Mouse (Mus musculus) MEL-GATA-1-ER (cell line): Measurements from ENCODE around the gene Evi5.

Source experiments
- DNase-seq: peaks from one replicate; pipeline ENCODE4 v3.0.0-alpha.2; 2012; ENCODE audit warnings: low read depth; ENCODE audit errors: extremely low read depth

The Evi5 gene

GRCm38 (mm10) chr5:107753656-107754055, 121.3 kb downstream of the Evi5 start:
- no peak for DNase-seq

- no peak for DNase-seq
These were observed 125.5 kb downstream of the Evi5 start for GRCm38 (mm10) chr5:107749229-107749916.

GRCm38 (mm10) chr5:107739023-107739422, 135.9 kb downstream of the Evi5 start:
- no peak for DNase-seq

GRCm38 (mm10) chr5:107738296-107738695, 136.6 kb downstream of the Evi5 start:
- no peak for DNase-seq

GRCm38 (mm10) chr5:107736171-107736570, 138.7 kb downstream of the Evi5 start:
- DNase-seq: peak; percentile 20

- no peak for DNase-seq
These were observed 143.1 kb downstream of the Evi5 start for GRCm38 (mm10) chr5:107731844-107732243.

- DNase-seq: no peak
These were observed 143.5 kb downstream of the Evi5 start for GRCm38 (mm10) chr5:107731408-107731807.

- DNase-seq: no peak
These were observed 147.9 kb downstream of the Evi5 start for GRCm38 (mm10) chr5:107727007-107727402.

- DNase-seq: no peak
These were observed 148.5 kb downstream of the Evi5 start for GRCm38 (mm10) chr5:107726281-107727006.

GRCm38 (mm10) chr5:107725435-107726261, 149.3 kb downstream of the Evi5 start, which contains the start of gene Gfi1:
Gfi1 (minus strand) TSS chr5:107726036.
- DNase-seq: no peak

- DNase-seq: no peak
These were observed 150.1 kb downstream of the Evi5 start for GRCm38 (mm10) chr5:107724661-107725434.

- DNase-seq: no peak
These were observed 151.1 kb downstream of the Evi5 start for GRCm38 (mm10) chr5:107723541-107724511.

- no peak for DNase-seq
These were observed 152.0 kb downstream of the Evi5 start for GRCm38 (mm10) chr5:107722661-107723532.

GRCm38 (mm10) chr5:107721638-107722011, 153.3 kb downstream of the Evi5 start:
- DNase-seq: no peak

GRCm38 (mm10) chr5:107720991-107721637, 153.8 kb downstream of the Evi5 start:
- DNase-seq: no peak

- no peak for DNase-seq
These were observed 154.4 kb downstream of the Evi5 start for GRCm38 (mm10) chr5:107720511-107720910.

GRCm38 (mm10) chr5:107719786-107720185, 155.1 kb downstream of the Evi5 start:
- no peak for DNase-seq

- no peak for DNase-seq
These were observed 155.7 kb downstream of the Evi5 start for GRCm38 (mm10) chr5:107719209-107719608.
